ENCODE assay signal across 10 mouse cellular contexts in genomic region chr8:127268239-127269024, GRCm38 (mm10).
A peak's percentile ranks its signal among the peaks of the same experiment; 100 is the strongest.
DNase-seq lines count a peak whose midpoint lies in the region.
"Had no signal": no experiment of that assay in that cellular context is flagged by ENCODE, and none has a peak within 500 bp of the region (broad histone marks: within the 10 kb centered on the region; RNA-seq: fewer than 3 reads in every experiment).

No protein-coding gene starts in this region.

- DNase-seq in right cerebral cortex, adult 2 months (ENCODE audit: low spot score in 2 of 2), result peak; percentile 5 to 16
- DNase-seq in right cerebral cortex, postnatal 36 days (ENCODE audit: low spot score in 2 of 2), result no peak
- DNase-seq in embryonic facial prominence, embryonic 10.5 days (ENCODE audit: low spot score), result peak; percentile 19
- DNase-seq in layer of hippocampus, adult 9-11 months, result peak; percentile 33
- peak; percentile 24 for DNase-seq in telencephalon, adult 2 months (ENCODE audit: low read depth, low spot score)
- no peak for DNase-seq in urinary bladder, postnatal 36 days (ENCODE audit: low spot score in 2 of 2)
- DNase-seq in spleen, postnatal 4 days (ENCODE audit: low spot score in 2 of 2), result no peak
- DNase-seq: gastrocnemius, postnatal 10 days; thymus, adult 18-20 months had no signal

- H3K4me3 ChIP-seq in embryonic facial prominence, embryonic 10.5 days, result no peak overlapping the region
- H3K4me3 ChIP-seq: limb, embryonic 12.5 days had no signal

- H3K36me3 ChIP-seq in embryonic facial prominence, embryonic 10.5 days (replicated peaks), result no peaks in the 10 kb centered on the region
- H3K36me3 ChIP-seq: limb, embryonic 12.5 days had no signal

- H3K27me3 ChIP-seq in embryonic facial prominence, embryonic 10.5 days (replicated peaks; ENCODE audit: low read depth, poor library complexity, severe bottlenecking), result no peaks in the 10 kb centered on the region
- H3K27me3 ChIP-seq: limb, embryonic 12.5 days had no signal

- H3K4me1 ChIP-seq in embryonic facial prominence, embryonic 10.5 days, result peaks cover 38% of the 10 kb centered on the region

- no peaks in the 10 kb centered on the region for H3K9me3 ChIP-seq in embryonic facial prominence, embryonic 10.5 days
- H3K9me3 ChIP-seq: limb, embryonic 12.5 days had no signal

- WGBS in embryonic facial prominence, embryonic 10.5 days, result 65% methylated on average over 12 of the region's 12 CpGs

- H3K27ac ChIP-seq in embryonic facial prominence, embryonic 10.5 days (replicated peaks), result no peak overlapping the region
- H3K27ac ChIP-seq: limb, embryonic 12.5 days had no signal

Comparison
In these comparisons a context has a peak if more than half of its experiments do, and no peak if none do; other contexts are left out.
1. DNase-seq: peak in right cerebral cortex, adult 2 months (2 of 2), embryonic facial prominence, embryonic 10.5 days (single experiment), layer of hippocampus, adult 9-11 months (single experiment) and telencephalon, adult 2 months (single experiment); none in right cerebral cortex, postnatal 36 days (0 of 2), urinary bladder, postnatal 36 days (0 of 2) and spleen, postnatal 4 days (0 of 2).